Mouse (Mus musculus): Measurements from ENCODE around the gene Dusp15. TPM values are rescaled to one million over a fixed set of nuclear protein-coding genes. Genes with fewer than 3 reads are reported as not detected.

Dusp15 gene
- polyA plus RNA-seq, 1 experiment from 2014 or later = 1.00 TPM

DNA sequence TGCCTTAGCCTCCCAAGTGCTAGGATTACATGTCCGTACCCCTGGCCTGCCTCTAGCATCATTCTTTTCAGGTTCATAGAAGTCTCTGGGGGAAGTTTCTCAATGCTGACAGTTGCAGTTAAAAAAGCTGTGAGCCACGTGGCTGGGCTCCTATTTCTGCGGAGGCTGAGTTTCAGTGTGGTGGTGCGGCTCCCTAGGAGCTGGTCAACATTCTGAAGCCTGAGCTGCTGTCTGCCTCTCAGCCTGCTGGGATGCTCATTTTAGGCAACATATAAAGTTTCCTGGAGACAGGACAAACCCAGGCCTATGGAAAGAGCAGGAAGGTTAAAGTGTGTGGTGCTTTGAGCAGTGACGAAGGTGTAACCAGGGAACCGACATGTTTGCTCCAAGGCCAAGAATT, 52.5 kb downstream of the Dusp15 start:
- no peak overlapping the region for H3K9ac ChIP-seq (replicated peaks; ENCODE audit: low read length)
- H3K36me3 ChIP-seq (replicated peaks; ENCODE audit: control insufficient read depth, insufficient read depth, low read depth, low read length) = no peaks in the 10 kb centered on the region; the same call in 1 of the 2 replicates
- DNase-seq (ENCODE audit: low spot score) = no peak
- no peak overlapping the region for H3K27ac ChIP-seq (replicated peaks; ENCODE audit: low read depth, low read length)
- WGBS = 65% methylated on average over 6 of the region's 6 CpGs
- H3K4me2 ChIP-seq (ENCODE audit: low read depth, low read length) = no peak overlapping the region
- H3K9me3 ChIP-seq (replicated peaks; ENCODE audit: control insufficient read depth, low read length) = no peaks in the 10 kb centered on the region
- H3K4me3 ChIP-seq (ENCODE audit: low read depth, low read length) = no peak overlapping the region
- ATAC-seq (replicated peaks; ENCODE audit: insufficient number of reproducible peaks, low FRiP score, low TSS enrichment, low read depth) = no peak
- no peaks in the 10 kb centered on the region for H3K27me3 ChIP-seq (ENCODE audit: control insufficient read depth, insufficient read depth, low read length)
- H3K4me1 ChIP-seq (ENCODE audit: control insufficient read depth, insufficient read depth, low read length) = no peaks in the 10 kb centered on the region

DNA sequence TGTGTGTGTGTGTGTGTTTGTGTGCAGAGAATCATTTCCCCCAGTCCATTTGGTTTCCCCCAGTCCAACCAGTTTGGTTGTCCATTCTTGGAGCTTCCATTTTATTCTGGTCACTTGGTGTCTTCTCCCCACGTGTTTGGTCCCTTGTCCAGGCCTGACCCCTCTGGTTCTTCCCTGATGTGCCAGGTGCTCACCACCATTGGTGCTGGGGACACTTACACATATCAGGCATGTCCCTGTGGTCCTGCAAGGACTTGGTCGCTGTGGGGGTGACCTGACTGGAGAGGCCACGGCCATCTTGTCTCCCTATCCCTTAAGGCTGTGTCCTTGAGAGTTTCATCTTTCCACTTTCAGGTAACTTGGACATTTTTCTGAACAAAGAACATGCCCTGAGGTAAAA, 54.6 kb downstream of the Dusp15 start:
- peaks cover 6% of the 10 kb centered on the region for H3K36me3 ChIP-seq (replicated peaks; ENCODE audit: control insufficient read depth, insufficient read depth, low read depth, low read length)
- WGBS = 86% methylated on average over 3 of the region's 3 CpGs
- no peaks in the 10 kb centered on the region for H3K27me3 ChIP-seq (ENCODE audit: control insufficient read depth, insufficient read depth, low read length)
- H3K9ac ChIP-seq (replicated peaks; ENCODE audit: low read length) = no peak overlapping the region
- no peak for ATAC-seq (replicated peaks; ENCODE audit: insufficient number of reproducible peaks, low FRiP score, low TSS enrichment, low read depth)
- H3K4me3 ChIP-seq (ENCODE audit: low read depth, low read length) = no peak overlapping the region
- no peak overlapping the region for H3K4me2 ChIP-seq (ENCODE audit: low read depth, low read length)
- H3K9me3 ChIP-seq (replicated peaks; ENCODE audit: control insufficient read depth, low read length) = no peaks in the 10 kb centered on the region
- no peaks in the 10 kb centered on the region for H3K4me1 ChIP-seq (ENCODE audit: control insufficient read depth, insufficient read depth, low read length)
- H3K27ac ChIP-seq (replicated peaks; ENCODE audit: low read depth, low read length) = no peak overlapping the region
- no peak for DNase-seq (ENCODE audit: low spot score)

DNA sequence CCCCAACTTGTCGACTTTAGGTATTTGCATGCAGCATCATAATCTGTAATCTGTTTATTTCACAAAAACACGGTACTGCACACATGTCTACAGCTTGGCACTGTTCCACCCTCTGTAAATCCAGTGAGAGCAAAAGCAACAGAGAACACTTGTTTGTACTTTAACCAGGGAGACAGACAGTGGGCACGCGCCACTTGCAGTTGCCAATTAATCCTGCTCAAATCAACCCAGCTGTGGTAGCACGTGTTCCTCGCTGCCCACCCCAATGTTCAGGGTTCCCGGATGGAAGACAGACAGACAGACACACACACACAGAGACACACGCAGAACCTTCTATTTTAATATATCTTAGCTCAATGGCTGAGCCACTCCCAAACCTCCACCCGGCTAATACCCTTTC, 55.7 kb downstream of the Dusp15 start:
- no peak overlapping the region for H3K4me3 ChIP-seq (ENCODE audit: low read depth, low read length)
- H3K4me2 ChIP-seq (ENCODE audit: low read depth, low read length) = no peak overlapping the region
- 97% methylated on average over 9 of the region's 9 CpGs for WGBS
- no peak overlapping the region for H3K9ac ChIP-seq (replicated peaks; ENCODE audit: low read length)
- H3K27ac ChIP-seq (replicated peaks; ENCODE audit: low read depth, low read length) = no peak overlapping the region
- H3K27me3 ChIP-seq (ENCODE audit: control insufficient read depth, insufficient read depth, low read length) = no peaks in the 10 kb centered on the region
- no peak for ATAC-seq (replicated peaks; ENCODE audit: insufficient number of reproducible peaks, low FRiP score, low TSS enrichment, low read depth)
- no peak for DNase-seq (ENCODE audit: low spot score)
- no peaks in the 10 kb centered on the region for H3K9me3 ChIP-seq (replicated peaks; ENCODE audit: control insufficient read depth, low read length)
- no peaks in the 10 kb centered on the region for H3K4me1 ChIP-seq (ENCODE audit: control insufficient read depth, insufficient read depth, low read length)
- H3K36me3 ChIP-seq (replicated peaks; ENCODE audit: control insufficient read depth, insufficient read depth, low read depth, low read length) = peaks cover 13% of the 10 kb centered on the region

Other genes starting within 250 kb of the Dusp15 start
- 166 and 179 TPM in 2 replicates for gene Id1, start 215.4 kb downstream of the Dusp15 start, polyA plus RNA-seq (2014; fragmentation: Nextera tagmentation; extraction: Ambion mirVana)
- 9.8 and 11.1 TPM in 2 replicates for gene Cox4i2, start 197.5 kb downstream of the Dusp15 start, polyA plus RNA-seq (2014; fragmentation: Nextera tagmentation; extraction: Ambion mirVana)
- 100 and 107 TPM in 2 replicates for gene Bcl2l1, start 120.0 kb downstream of the Dusp15 start, polyA plus RNA-seq (2014; fragmentation: Nextera tagmentation; extraction: Ambion mirVana)
- 170 and 190 TPM in 2 replicates for gene Tpx2, start 103.7 kb downstream of the Dusp15 start, polyA plus RNA-seq (2014; fragmentation: Nextera tagmentation; extraction: Ambion mirVana)
- gene Mylk2, start 40.3 kb downstream of the Dusp15 start, polyA plus RNA-seq (2014; fragmentation: Nextera tagmentation; extraction: Ambion mirVana) = 0.08 TPM in 1 of 2 replicates, not detected in the other
- 0.74 and 0.79 TPM in 2 replicates for gene Foxs1, start 18.5 kb downstream of the Dusp15 start, polyA plus RNA-seq (2014; fragmentation: Nextera tagmentation; extraction: Ambion mirVana)
- 0.89 and 1.6 TPM in 2 replicates for gene Ttll9, start 10.8 kb upstream of the Dusp15 start, polyA plus RNA-seq (2014; fragmentation: Nextera tagmentation; extraction: Ambion mirVana)
- 71.4 and 75.6 TPM in 2 replicates for gene Pdrg1, start 63.7 kb upstream of the Dusp15 start, polyA plus RNA-seq (2014; fragmentation: Nextera tagmentation; extraction: Ambion mirVana)
- 0.07 and 0.36 TPM in 2 replicates for gene Xkr7, start 80.2 kb upstream of the Dusp15 start, polyA plus RNA-seq (2014; fragmentation: Nextera tagmentation; extraction: Ambion mirVana)
- gene Ccm2l, start 114.3 kb upstream of the Dusp15 start, polyA plus RNA-seq (2014; fragmentation: Nextera tagmentation; extraction: Ambion mirVana) = 1.3 and 1.7 TPM in 2 replicates
- 1.8 TPM in 2 replicates for gene Hck, start 156.8 kb upstream of the Dusp15 start, polyA plus RNA-seq (2014; fragmentation: Nextera tagmentation; extraction: Ambion mirVana)
- gene Tm9sf4, start 209.6 kb upstream of the Dusp15 start, polyA plus RNA-seq (2014; fragmentation: Nextera tagmentation; extraction: Ambion mirVana) = 82.2 and 84.0 TPM in 2 replicates